Mouse (Mus musculus): ENCODE results near the gene Cryzl1. TPM values are rescaled to one million over a fixed set of nuclear protein-coding genes. Genes with fewer than 3 reads are reported as not detected.

Gene Cryzl1
- total and polyA plus RNA-seq, 3 experiments = 20.2 to 44.4 TPM; not detected in 1

GRCm38 (mm10) chr16:91740918-91741255 lies 12.1 kb upstream of the Cryzl1 start:
- H3K27ac ChIP-seq (ENCODE audit: control insufficient read depth, low read depth, low read length) = no peak overlapping the region
- H3K4me1 ChIP-seq (ENCODE audit: control insufficient read depth in 1 of 2, insufficient read depth in 2 of 2, low read length in 2 of 2) = no peaks in the 10 kb centered on the region
- no peak for DNase-seq (ENCODE audit: low read depth, low spot score)

GRCm38 (mm10) chr16:91740184-91740917 lies 11.6 kb upstream of the Cryzl1 start:
- Histone ChIP-seq H3K9me3 (replicated peaks; ENCODE audit: insufficient read depth, low read length) (no peaks in the 10 kb centered on the region), H3K36me3 (ENCODE audit: control insufficient read depth in 1 of 2, insufficient read depth in 2 of 2, low read length in 2 of 2) (no peaks in the 10 kb centered on the region), H3K4me1 (ENCODE audit: control insufficient read depth in 1 of 2, insufficient read depth in 2 of 2, low read length in 2 of 2) (no peaks in the 10 kb centered on the region), H3K79me2 (ENCODE audit: control insufficient read depth, insufficient read depth, low read length, poor library complexity) (no peaks in the 10 kb centered on the region), H3K4me3 (ENCODE audit: control insufficient read depth in 1 of 2, insufficient read depth in 1 of 2, low read depth in 2 of 2, low read length in 2 of 2) (no peak overlapping the region), H3K27ac (ENCODE audit: control insufficient read depth, low read depth, low read length) (no peak overlapping the region), H3K27me3 (ENCODE audit: control insufficient read depth in 1 of 2, insufficient read depth in 2 of 2, low read length in 2 of 2) (no peaks in the 10 kb centered on the region), H3K9ac (ENCODE audit: control insufficient read depth, low read depth, low read length, poor library complexity, severe bottlenecking) (no peak overlapping the region)
- no peak for TF ChIP-seq BHLHE40 (IDR thresholded peaks at IDR 0.05; ENCODE audit: borderline replicate concordance, low read depth, low read length)
- no peak for TF ChIP-seq GATA1 (IDR thresholded peaks at IDR 0.05; ENCODE audit: low read depth, low read length)
- no peak for TF ChIP-seq MEF2A (IDR thresholded peaks at IDR 0.05; ENCODE audit: extremely low read depth, insufficient replicate concordance, low read depth, low read length, poor library complexity, severe bottlenecking)
- no peak for TF ChIP-seq ZMIZ1 (IDR thresholded peaks at IDR 0.05; ENCODE audit: low read depth, low read length)
- no peak for TF ChIP-seq ZC3H11A (IDR thresholded peaks at IDR 0.05; ENCODE audit: low read depth, low read length)
- TF ChIP-seq USF2 (IDR thresholded peaks at IDR 0.05; ENCODE audit: borderline replicate concordance in 1 of 2, insufficient read depth in 1 of 2, low read depth in 1 of 2, low read length in 2 of 2) = no peak
- no peak for TF ChIP-seq GABPA (IDR thresholded peaks at IDR 0.05; ENCODE audit: low read depth, low read length)
- TF ChIP-seq MXI1 (IDR thresholded peaks at IDR 0.05; ENCODE audit: low read depth, low read length) = no peak
- TF ChIP-seq RCOR1 (IDR thresholded peaks at IDR 0.05; ENCODE audit: low read depth, low read length) = no peak
- TF ChIP-seq USF1 (IDR thresholded peaks at IDR 0.05; ENCODE audit: low read depth, low read length) = no peak
- TF ChIP-seq UBTF (IDR thresholded peaks at IDR 0.05; ENCODE audit: borderline replicate concordance, insufficient read depth, low read depth, low read length) = no peak
- no peak for TF ChIP-seq MYB (IDR thresholded peaks at IDR 0.05; ENCODE audit: low read depth, low read length)
- TF ChIP-seq SMC3 (IDR thresholded peaks at IDR 0.05; ENCODE audit: low read depth, low read length) = no peak
- TF ChIP-seq CHD2 (IDR thresholded peaks at IDR 0.05; ENCODE audit: low read length) = no peak
- no peak for TF ChIP-seq MYC (IDR thresholded peaks at IDR 0.05; ENCODE audit: low read depth, low read length)
- TF ChIP-seq POLR2AphosphoS2 (IDR thresholded peaks at IDR 0.05; ENCODE audit: low read length) = no peak
- TF ChIP-seq E2F4 (IDR thresholded peaks at IDR 0.05; ENCODE audit: borderline replicate concordance, low read depth, low read length) = no peak
- no peak for TF ChIP-seq CTCF (IDR thresholded peaks at IDR 0.05 in 2 of 3, conservative IDR thresholded peaks at IDR 0.05 in 1 of 3; ENCODE audit: control insufficient read depth in 1 of 3, insufficient read depth in 1 of 3, low read depth in 2 of 3, low read length in 3 of 3, poor library complexity in 1 of 3, severe bottlenecking in 1 of 3)
- no peak for TF ChIP-seq MAX (IDR thresholded peaks at IDR 0.05; ENCODE audit: low read length)
- no peak for TF ChIP-seq TAL1 (IDR thresholded peaks at IDR 0.05; ENCODE audit: low read length)
- DNase-seq (ENCODE audit: low read depth, low spot score) = no peak

More at GRCm38 (mm10) chr16:91740918-91741255, 12.1 kb upstream of the Cryzl1 start:
- TF ChIP-seq GABPA (IDR thresholded peaks at IDR 0.05; ENCODE audit: low read depth, low read length) = no peak
- TF ChIP-seq GATA1 (IDR thresholded peaks at IDR 0.05; ENCODE audit: low read depth, low read length) = no peak
- no peak for TF ChIP-seq JUND (IDR thresholded peaks at IDR 0.05; ENCODE audit: low read depth, low read length)
- TF ChIP-seq MXI1 (IDR thresholded peaks at IDR 0.05; ENCODE audit: low read depth, low read length) = no peak
- no peak for TF ChIP-seq ELF1 (IDR thresholded peaks at IDR 0.05; ENCODE audit: low read depth, low read length)
- no peak for TF ChIP-seq UBTF (IDR thresholded peaks at IDR 0.05; ENCODE audit: borderline replicate concordance, insufficient read depth, low read depth, low read length)
- no peak for TF ChIP-seq POLR2AphosphoS5 (IDR thresholded peaks at IDR 0.05; ENCODE audit: borderline replicate concordance, low read depth, low read length)
- TF ChIP-seq CHD1 (IDR thresholded peaks at IDR 0.05; ENCODE audit: low read depth, low read length) = no peak
- no peak for TF ChIP-seq ZMIZ1 (IDR thresholded peaks at IDR 0.05; ENCODE audit: low read depth, low read length)
- TF ChIP-seq CHD2 (IDR thresholded peaks at IDR 0.05; ENCODE audit: low read length) = no peak
- no peak for TF ChIP-seq MAZ (IDR thresholded peaks at IDR 0.05; ENCODE audit: low read depth, low read length)
- no peak for TF ChIP-seq SIN3A (IDR thresholded peaks at IDR 0.05; ENCODE audit: low read length)
- TF ChIP-seq KAT2A (conservative IDR thresholded peaks at IDR 0.05; ENCODE audit: low read depth, low read length) = no peak
- no peak for TF ChIP-seq EP300 (IDR thresholded peaks at IDR 0.05; ENCODE audit: low read depth in 1 of 2, low read length in 2 of 2)
- no peak for TF ChIP-seq POLR2A (IDR thresholded peaks at IDR 0.05; ENCODE audit: control insufficient read depth in 1 of 2, insufficient read depth in 1 of 2, low read depth in 1 of 2, low read length in 2 of 2, poor library complexity in 1 of 2)
- Histone ChIP-seq H3K9ac (ENCODE audit: control insufficient read depth, low read depth, low read length, poor library complexity, severe bottlenecking) (no peak overlapping the region), H3K9me3 (replicated peaks; ENCODE audit: insufficient read depth, low read length) (no peaks in the 10 kb centered on the region), H3K79me2 (ENCODE audit: control insufficient read depth, insufficient read depth, low read length, poor library complexity) (no peaks in the 10 kb centered on the region), H3K4me3 (ENCODE audit: control insufficient read depth in 1 of 2, insufficient read depth in 1 of 2, low read depth in 2 of 2, low read length in 2 of 2) (no peak overlapping the region), H3K36me3 (ENCODE audit: control insufficient read depth in 1 of 2, insufficient read depth in 2 of 2, low read length in 2 of 2) (peaks cover 0 to 2% of the 10 kb centered on the region in 2 experiments; a peak in 1 of 4 replicates), H3K27me3 (ENCODE audit: control insufficient read depth in 1 of 2, insufficient read depth in 2 of 2, low read length in 2 of 2) (no peaks in the 10 kb centered on the region)

All from MEL (cell line).